Mouse (Mus musculus) testis, postnatal 10 days (tissue): ENCODE data around the gene Fancg.
A peak's percentile ranks its signal among the peaks of the same experiment; 100 is the strongest.

Experiments used
- DNase-seq: peaks from one replicate; pipeline ENCODE4 v3.0.0; 2021; ENCODE audit warnings: low spot score

The Fancg gene

DNA sequence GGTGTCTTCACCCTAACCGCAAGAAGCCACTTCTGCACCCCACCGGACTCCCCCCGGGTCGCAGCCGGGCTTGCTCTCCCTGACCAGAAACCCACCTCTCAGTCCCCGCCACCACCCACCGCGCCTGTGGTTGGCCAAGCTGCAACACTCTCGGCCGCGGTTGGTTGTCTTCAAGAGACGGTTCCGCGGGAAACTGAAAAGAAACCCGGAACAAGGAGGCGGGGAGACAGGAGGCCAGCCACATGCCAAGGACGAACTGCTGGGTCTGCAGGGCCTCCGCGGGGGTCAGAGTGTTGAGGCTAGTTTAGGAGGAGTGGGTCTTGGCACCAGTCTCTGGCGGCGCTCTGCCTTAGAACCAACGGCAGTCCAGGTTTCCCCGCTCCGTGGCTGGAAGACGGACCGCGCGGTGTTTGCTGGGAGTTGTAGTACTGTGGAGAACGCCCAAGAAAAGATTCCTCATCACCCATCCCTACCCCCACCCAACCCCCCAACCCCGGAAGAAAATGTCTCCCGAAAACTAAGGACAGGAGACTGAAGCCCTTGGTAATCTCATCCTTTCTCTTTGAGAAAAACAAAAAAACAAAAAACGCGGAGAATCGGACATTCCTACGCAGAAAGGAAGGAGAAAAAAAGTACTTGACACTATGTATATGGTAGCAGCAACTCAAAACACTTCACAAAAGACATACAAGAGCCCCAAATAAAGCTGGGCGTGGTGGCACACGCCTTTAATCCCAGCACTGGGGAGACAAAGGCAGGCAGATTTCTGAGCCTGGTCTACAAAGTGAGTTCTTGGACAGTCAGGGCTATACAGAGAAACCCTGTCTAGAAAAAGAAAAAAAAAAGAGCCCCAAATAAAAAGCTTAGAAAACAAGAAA, at the start of gene Fancg:
TSS of gene Fancg (minus strand) at position 346 of the 878 bp plus-strand sequence.
- peak; percentile 87 for DNase-seq

DNA sequence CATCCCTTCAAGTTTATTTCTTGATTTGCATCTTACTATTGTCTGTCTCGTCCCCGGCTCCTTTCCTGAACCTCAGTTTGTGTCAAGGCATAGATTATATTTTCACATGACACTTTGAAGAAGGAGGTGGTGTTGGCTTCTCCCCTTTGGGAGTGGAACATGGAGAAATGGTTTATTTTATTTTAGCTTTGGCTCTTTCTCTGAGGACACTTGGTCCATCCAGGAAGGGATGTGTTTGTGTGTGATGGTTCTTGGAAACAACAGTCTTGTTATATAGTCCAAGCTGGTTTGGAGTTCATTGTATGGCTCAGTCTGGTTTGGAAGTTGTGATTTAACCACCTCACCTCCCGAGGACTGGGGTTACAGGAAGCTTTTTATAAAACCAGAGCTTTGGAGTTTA, 49.4 kb upstream of the Fancg start:
- DNase-seq, result no peak

DNA sequence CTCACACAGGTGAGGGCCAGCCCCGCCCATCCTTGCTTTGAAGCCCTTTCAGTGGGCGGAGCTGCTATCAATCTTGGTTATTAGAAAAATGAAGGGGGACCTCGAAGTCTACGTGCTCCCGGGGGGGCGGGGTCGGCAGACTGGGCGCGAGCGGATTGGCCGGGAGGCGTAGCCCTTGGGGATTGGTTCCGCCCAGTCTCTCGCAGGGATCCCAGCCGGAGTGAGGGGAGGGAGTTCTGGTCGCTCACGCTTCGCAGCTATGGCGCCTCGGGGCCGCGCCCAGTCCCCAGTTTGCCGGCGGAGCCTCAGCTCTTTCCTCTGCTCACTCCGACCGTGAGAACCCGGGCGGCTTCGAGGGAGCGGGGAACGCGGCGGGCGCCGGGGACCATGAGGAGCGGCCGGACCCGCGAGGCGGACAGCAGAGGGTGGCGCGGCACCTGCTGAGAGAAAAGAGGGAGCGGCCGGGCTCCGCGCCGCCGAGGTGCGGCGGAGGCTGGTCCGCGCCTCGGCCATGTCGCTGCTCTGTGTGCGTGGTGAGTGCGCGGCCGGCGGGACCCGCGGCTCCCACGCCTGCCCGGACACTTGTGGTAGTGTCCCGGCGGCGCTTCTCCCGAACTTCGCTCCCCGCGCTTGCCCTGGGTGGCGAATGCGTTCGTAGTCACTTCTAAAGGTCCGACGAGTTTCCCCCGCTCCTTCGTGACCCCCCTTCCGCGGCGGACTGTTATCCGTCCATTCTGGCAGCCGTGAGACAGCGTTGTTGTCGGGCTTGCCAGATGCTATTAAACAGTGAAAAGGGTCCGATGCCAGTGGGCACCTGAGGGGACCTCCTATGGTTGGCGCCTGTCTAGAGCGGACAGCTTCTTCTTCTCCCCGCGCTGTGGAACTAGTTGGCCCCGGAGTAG, 48.7 kb upstream of the Fancg start, which contains the start of gene Unc13b:
TSS of gene Unc13b (plus strand) at position 201 of the 902 bp plus-strand sequence.
- DNase-seq, result peak; percentile 95

DNA sequence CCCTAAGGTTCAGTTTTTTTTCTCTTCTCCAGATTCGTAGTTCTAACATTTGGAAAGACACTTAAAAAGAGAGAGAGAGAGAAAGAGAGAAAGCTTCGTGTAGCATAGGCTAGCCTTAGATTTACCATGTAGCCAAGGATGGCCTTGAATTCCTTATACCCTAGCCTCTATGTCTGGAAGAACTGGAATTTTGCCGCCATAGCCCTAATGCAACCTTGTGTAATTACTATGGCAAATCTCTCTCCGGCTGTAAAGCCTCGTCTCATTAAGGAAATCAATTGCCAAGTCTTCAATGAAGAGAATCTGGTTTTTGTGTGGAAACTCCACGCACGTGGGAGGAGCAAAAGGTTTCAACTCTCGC, 48.1 kb upstream of the Fancg start:
- no peak for DNase-seq

DNA sequence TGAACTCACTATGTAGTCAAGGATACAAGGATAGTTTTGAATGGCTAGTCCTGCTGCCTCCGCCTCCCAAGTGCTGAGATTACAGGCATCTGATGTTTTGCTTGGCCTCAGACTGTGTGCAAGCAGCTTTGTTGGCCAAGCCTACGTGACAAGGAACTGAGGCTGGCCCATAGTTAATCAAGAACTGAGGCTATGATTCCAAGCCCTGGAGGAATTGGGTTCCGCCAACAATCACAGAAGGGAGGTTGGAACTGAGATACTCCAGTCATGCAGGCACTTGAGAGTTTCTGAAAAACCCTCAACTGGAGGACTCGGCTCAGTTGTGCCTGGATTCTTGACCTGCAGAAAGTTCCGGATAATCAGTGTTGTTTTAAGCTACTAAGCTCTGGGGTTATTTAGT, 47.3 kb upstream of the Fancg start:
- no peak for DNase-seq

DNA sequence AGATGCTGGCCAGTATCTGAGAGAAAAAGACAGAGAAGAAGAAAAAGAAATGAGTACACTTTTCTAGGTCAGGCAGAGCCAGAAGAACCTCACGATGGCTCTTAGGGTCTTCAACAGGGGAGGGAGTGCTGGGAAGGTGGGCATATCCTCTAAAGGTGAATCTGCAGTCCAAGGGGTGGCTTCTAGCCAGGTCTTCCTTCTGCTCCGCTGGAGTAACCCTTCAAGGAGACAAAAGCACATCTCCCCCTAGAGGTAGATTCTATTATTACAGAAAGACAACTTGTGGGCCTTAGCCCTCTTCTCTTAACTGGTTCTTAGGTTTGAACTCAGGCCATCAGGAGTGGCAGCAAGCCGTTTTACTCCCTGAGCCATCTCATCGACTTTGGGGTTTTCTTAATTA, 42.3 kb upstream of the Fancg start:
- no peak for DNase-seq

DNA sequence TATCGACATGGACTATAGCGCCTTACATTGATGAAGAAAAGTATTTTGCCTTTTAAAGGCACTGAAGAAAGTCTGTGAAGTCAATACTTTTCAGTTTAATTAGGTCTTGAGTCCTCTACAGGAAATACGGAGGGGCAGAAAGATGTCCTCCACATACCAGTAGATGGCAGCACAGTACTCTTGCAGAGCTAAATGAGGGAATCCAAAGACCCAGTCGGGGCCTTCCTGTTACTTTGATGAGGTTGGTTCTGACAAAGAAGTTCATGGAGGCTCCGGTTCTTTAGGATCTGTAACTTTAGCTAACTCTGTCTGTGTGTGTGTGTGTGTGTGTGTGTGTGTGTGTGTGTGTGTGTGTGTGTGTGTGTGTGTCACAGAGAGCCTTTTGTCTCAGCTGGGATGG, 36.9 kb upstream of the Fancg start:
- no peak for DNase-seq

DNA sequence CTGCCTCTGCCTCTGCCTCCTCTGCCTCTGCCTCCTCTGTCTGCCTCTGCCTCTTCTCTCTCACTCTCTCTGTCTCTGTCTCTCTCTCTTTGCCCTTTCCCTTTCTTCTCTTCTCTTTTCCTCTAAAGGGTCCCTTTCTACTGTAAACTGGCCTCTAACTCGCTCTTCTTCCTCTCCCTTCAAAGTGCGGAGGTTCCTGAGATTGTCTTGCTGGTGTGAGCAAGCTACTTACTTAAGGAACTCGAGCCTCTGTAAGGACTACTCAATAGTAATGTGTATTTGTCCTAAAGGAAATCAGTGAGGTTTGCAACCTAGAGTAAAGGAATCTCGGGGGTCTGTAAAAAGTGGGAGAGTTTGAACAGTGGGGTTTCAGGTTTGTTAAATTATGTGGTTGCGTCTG, 36.3 kb upstream of the Fancg start:
- DNase-seq, result no peak

DNA sequence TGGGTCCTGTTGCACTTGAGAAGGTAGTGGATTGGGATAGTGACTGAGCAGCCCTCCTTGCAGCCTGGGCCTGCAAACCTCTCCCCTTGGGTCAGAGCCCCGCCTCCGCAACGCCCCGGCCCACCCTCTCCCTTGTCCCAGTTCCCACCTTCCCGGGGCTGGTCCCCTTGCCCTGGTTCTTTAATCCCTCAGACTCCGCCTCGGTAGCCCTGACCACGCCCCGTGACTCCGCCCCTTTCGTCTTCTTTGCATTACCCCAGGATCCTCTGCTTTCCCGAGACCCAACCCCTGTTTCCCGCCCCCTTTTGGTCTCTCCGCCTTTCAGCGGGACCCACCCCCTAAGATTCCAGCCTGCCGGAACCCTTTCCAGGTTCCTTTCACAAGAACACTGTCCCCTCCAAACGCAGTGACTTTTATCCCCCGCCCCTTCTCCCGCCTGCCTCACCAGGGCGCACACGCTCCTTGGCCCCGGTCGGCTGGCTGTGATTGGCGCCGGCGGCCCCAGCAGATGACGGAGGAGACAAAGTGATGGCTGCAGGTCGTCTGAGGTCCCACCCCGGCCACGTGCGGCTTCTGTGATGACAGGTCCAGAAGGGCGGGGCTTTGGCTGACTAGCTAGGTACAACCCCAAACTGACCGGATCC, 35.5 kb upstream of the Fancg start, which contains the start of gene Fam214b:
TSS of gene Fam214b (minus strand) at position 562 of the 644 bp plus-strand sequence.
- peak; percentile 100 for DNase-seq

DNA sequence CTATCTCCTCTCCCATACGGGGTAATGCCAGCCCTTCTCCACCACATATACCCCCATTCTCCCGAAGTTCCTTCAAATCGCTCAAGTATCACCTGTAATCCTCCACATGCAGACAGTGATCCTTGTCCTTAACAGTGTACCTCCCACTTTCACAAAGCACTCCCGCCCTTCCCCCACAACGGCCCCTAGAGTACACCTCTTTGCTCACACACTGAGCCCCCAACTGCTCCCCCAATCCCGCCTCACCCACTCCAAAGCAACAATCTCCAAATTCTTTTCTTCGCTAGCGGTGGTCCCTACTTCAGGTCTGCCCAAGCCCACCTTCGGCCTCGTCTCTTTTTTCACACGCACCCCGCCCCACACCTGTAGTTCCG, 35.0 kb upstream of the Fancg start:
- peak; percentile 76 for DNase-seq

DNA sequence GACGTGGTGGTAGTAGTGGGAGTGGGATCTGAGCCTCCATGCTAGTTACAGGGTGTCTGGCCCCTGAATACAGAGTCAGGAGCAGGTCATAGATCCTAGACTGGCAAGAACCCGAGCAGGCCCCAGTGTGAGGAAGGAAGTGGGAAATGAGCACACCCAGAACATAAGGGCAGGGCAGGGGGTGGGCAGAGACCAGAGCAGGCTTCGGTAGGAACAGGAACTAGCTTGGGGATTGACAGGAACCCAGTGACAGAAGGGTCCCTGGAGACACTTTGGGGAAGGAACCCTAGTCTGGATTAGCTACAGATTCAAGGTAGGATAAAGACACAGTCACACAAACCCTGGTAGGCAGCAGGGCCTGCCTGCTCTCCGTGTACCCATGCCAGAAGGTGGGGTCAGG, 34.4 kb upstream of the Fancg start:
- no peak for DNase-seq

DNA sequence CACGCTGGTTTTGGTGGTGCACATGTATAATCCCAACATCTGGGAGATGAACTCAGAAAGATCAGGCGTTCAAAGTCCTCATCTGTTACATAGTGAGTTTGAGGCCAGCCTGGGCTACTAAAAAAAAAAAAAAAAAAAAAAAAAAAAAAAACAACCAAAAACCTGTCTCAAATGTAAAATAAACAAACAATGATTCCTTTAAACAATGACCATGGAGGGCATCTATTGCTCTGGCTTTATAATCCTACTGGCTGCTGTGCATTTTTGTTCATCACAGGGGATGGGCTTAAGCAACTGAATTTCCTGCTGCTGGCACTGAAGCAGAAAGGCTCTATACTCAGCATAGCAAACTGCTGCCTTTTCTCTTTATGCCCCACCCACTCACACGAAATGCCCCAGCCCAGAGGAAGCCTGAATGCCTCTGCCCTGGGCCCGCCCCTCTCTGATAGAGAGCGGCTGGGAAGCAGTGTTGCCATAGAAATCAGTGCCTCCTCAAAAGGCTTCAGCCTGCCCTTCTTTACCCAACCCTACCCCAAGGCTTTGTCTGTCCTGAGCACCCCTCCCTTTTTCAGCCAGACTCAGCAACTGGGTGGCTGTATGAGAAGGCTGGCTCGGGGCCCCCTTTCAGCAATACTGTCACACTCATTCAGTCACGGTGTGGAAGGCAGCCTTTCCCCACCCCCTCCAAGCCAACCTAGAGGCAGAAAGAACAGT, 33.5 kb upstream of the Fancg start:
- no peak for DNase-seq

DNA sequence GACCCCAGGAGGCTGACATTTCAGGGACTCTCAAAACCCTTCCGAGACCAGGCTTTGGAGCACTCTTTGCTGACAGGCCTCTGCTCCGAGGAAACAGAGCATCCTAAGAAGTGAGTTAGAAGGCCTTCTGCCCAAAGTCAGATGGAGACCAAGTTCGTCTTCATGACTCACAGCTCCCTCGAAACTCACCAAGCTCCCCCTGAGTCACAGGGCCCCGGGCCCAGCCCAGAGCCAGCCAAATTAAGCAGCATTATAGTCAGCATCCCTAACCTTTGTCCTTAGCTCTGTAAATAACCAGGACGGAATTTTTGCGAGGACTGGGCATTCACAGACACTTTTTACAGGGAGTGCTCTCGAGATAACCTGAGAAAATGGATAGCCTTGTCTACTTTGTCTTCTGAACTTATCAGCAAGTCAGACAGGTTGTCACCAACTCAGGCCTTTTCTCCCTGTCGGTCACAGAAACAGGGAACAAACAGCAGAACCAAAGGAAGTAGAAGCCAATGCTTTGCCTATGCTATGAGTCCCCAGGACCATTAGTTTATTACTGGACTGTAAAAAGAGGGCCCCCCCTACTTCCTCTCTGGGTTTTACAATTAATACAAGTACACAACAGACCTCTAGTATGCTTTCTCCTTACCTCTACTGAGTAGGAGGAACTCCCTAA, 30.7 kb upstream of the Fancg start:
- DNase-seq, result no peak

DNA sequence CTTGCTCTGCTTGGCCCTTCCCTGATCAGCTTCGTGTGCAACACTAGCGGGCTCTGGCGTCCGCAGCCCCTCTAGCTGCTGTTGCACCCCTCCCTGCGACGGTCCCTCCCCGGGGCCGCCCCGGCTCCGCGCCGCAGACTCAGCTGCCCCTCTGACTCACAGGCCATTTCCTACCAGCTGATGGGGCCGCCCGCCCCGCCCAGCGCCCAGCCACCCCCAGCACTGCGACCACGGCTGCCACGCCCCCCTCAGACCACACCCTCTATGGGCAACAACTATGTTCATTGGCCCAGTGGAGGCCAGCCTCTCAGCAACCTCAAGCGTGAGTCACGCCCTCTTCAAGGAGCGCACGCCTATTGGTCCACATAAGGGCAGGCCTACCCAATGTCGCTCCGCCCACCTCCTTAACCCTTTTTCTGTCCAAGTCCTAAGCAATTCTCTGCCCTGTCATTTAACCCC, 29.8 kb upstream of the Fancg start:
- DNase-seq, result peak; percentile 98

DNA sequence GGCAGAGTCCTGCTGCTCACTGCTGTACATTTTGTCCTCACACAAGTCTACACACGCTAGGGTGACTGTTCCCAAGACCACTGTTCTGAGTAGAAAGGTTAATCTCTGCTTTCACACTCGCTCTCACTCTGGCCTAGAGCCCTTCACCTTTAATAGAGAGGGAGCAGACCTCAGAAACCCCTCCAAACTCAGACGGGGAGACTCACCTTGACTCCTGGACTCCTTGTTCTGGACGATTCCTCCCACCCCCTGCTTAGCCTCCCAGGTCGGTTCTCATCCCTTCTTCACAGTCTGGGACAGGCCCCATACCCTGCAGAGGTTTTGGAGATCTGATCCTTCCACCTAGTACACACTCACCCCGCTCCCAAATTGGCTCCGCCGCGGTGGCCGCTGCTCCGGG, 29.3 kb upstream of the Fancg start:
- no peak for DNase-seq

DNA sequence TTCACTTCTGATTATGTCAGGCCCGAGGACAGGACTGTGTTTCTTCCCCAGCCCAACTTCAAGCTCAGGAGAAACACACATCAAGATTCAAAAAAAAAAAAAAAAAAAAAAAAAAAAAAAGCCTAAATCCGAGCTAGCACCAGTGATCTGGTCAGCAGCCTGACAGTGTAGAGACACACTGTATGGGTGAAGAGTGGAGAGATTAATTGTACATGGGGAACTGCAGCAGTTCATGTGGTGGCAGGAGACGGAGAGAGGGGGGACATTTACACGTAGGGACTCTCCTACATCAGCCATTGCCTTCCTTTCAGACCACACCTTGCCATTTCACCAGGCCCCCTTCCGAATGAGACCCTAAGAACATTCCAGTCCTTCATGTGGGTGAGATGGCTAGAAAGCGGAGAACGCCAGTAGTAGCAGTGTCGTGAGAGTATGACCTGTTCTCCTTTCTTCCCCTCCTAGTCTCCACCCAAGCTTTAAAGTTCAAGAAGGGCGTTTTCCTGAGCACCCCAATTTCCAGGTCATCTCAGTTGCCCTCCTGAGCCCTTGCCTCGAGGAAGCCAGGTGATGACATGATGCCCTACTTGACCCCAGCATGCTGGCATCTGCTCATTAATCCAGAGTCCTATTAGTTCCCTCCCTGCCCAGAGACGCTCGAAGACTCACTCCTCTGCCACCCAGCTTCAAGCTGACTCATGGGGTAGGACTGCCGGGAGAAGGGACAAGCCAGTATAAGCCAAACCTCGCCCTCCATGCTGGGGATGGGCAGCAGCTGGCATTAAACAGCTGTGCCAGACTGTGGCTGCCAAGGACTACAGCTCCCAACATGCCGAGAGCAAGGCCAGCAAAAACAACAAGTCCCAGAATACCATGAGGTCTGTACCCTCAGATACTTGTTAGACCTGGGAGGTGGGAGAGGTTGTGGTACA, 28.5 kb upstream of the Fancg start:
- DNase-seq, result no peak

DNA sequence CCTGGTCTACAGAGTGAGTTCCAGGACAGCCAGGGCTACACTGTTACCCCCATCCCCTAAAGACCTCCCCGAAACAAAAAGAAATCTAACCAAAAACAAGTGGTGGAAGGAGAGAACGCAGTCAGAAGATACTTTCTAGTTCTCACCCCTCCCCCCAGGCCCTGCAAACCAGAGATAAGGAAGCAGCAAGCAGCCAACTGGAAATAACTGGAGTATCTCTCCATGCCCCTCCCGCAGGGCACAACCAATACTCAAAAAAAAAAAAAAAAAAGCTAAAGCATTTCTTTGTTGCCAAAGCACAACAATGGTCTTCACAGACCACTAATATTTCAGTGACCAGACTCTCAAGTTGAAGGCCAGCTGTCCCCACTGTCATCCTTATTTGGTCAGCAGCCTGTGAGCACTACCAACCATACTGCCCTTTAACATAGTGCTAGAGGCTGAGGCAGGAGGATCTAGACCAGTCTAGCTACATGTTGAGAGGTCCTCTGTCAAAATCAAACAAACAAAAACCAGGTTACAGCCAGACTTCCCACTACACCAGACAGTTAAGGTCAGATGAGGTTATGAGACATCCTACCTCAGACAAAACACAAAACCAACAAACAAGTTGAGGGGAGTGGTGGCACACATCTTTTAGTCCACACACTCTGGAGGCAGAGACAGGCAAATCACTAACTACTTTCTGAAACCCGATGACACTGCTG, 27.7 kb upstream of the Fancg start:
- no peak for DNase-seq

DNA sequence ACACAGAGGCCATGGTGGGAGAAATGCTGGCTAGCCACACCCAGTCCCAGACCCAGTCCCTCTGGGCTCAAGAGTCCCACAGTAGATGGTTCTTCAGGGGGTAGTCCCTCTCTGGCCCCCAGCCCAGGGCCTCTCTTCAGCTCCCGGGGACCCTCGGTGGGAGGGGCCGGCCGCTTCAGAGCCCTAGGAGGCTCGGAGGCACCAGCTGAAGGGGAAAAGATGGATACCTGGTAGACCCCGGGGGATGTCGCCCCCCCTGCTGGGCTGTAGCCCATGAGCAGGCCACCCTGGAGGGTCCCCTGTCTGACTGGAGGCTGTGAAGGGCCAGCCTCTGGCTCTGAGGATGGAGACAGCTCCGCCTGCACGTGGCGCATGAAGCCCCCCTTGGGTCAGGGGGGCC, 26.1 kb upstream of the Fancg start:
- no peak for DNase-seq

DNA sequence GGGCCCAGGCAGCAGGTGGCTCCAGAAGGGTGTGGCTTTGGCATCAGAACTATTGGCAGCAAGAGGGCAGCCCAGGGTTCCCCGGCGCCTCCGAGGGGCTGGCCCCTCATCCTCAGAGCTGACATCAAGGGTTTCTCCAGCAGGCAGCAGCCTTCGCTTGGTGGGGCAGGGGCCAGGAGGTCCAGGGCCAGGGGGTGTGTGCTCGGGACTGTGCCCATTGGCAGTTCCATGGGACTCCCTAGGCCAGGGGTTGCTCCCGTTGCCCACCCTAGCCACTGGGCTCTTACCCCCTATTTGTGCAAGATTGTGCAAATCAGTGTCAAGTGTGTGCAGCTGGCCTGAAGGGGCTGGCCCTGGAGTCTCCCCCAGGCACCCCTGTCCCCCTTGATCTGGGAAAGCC, 25.5 kb upstream of the Fancg start:
- no peak for DNase-seq
